ENCODE assay signal across 21 mouse cellular contexts in the genomic region with DNA sequence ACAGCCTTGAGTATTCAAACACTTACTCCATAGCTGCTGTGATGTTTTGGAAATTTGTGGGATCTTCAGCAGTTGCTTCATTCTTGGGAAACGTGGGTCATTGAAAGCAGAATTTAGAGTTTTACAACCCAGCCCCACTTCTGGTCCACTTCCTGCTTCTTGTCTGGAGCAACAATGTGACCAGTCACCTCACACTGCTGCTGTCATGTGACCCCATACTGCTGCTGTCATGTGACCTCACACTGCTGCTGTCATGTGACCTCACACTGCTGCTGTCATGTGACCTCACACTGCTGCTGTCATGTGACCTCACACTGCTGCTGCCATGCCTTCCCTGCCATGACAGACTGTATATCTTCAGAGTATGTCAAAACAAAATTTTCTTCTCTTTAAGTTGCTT.
"Had no signal": no experiment of that assay in that cellular context is flagged by ENCODE, and none has a peak within 500 bp of the region (broad histone marks: within the 10 kb centered on the region; RNA-seq: fewer than 3 reads in every experiment).

No protein-coding gene starts in this region.

- DNase-seq: lung, adult 18-20 months; lung, embryonic 14.5 days; lung, postnatal 10 days; lung, postnatal 4 days; midbrain, embryonic 14.5 days; retina, postnatal 1 day; right cerebral cortex, adult 18-20 months; right cerebral cortex, postnatal 25 days; right cerebral cortex, postnatal 4 days; spleen, adult 18-20 months; thymus, adult 2 months; thymus, postnatal 25 days; thymus, postnatal 4 days had no signal

- H3K36me3 ChIP-seq: midbrain, embryonic 12.5 days; neural tube, embryonic 13.5 days; neural tube, embryonic 15.5 days; stomach, embryonic 15.5 days had no signal

- H3K4me1 ChIP-seq: midbrain, embryonic 12.5 days; neural tube, embryonic 13.5 days; neural tube, embryonic 15.5 days; stomach, embryonic 15.5 days had no signal

- H3K27me3 ChIP-seq: midbrain, embryonic 12.5 days; neural tube, embryonic 13.5 days; neural tube, embryonic 15.5 days; stomach, embryonic 15.5 days had no signal

- H3K9me3 ChIP-seq: midbrain, embryonic 12.5 days; neural tube, embryonic 13.5 days; neural tube, embryonic 15.5 days; stomach, embryonic 15.5 days had no signal

- ATAC-seq: midbrain, embryonic 16.5 days had no signal

- H3K4me3 ChIP-seq: midbrain, embryonic 12.5 days; myocyte; neural tube, embryonic 13.5 days; neural tube, embryonic 15.5 days; stomach, embryonic 15.5 days had no signal

- H3K27ac ChIP-seq: liver, embryonic 14.5 days; midbrain, embryonic 12.5 days; neural tube, embryonic 13.5 days; neural tube, embryonic 15.5 days; stomach, embryonic 15.5 days; stomach, postnatal 0 days had no signal

- H3K9ac ChIP-seq: liver, embryonic 14.5 days; lung, embryonic 14.5 days; midbrain, embryonic 12.5 days; neural tube, embryonic 13.5 days; neural tube, embryonic 15.5 days; stomach, embryonic 15.5 days had no signal
